Mouse (Mus musculus) embryo, embryonic 9.5 days (tissue): ENCODE results near the gene Tceal7.
"Not testable (repeated sequence)": the region's sequence is repeated elsewhere in the genome, so short reads cannot be mapped to it uniquely, and the experiment has no call there.

Source experiments
- DNase-seq: peaks from one replicate; pipeline ENCODE4 v3.0.0-alpha.2; 2017; ENCODE audit errors: extremely low spot score

The Tceal7 gene

GRCm38 (mm10) chrX:136248811-136249210, 34.2 kb downstream of the Tceal7 start:
- DNase-seq, result no peak

GRCm38 (mm10) chrX:136249671-136250070, 35.1 kb downstream of the Tceal7 start:
- DNase-seq, result no peak

GRCm38 (mm10) chrX:136252023-136252729, 37.6 kb downstream of the Tceal7 start:
- DNase-seq, result no peak

GRCm38 (mm10) chrX:136267720-136268119, 53.1 kb downstream of the Tceal7 start:
- no peak for DNase-seq

- DNase-seq, result no peak
These were observed 53.6 kb downstream of the Tceal7 start for GRCm38 (mm10) chrX:136268173-136268572.

- DNase-seq, result not testable (repeated sequence)
These were observed 55.3 kb downstream of the Tceal7 start, which contains the start of gene Bex3 for GRCm38 (mm10) chrX:136269743-136270392. Gene Bex3 (plus strand): TSS chrX:136270253.

- DNase-seq, result peak; percentile 29
These were observed 56.0 kb downstream of the Tceal7 start for GRCm38 (mm10) chrX:136270393-136271111.

- peak; percentile 23 for DNase-seq
These were observed 60.0 kb downstream of the Tceal7 start for GRCm38 (mm10) chrX:136274542-136274941.

GRCm38 (mm10) chrX:136275386-136275785, 60.8 kb downstream of the Tceal7 start:
- DNase-seq, result no peak
